Mouse (Mus musculus): ENCODE measurements at regions not wholly inside any gene's neighbourhood (a gene's known extent, or its start where the extent isn't known, plus 50 kb on each side); places are given as distances from the start of the nearest gene placed in this dataset.

DNA sequence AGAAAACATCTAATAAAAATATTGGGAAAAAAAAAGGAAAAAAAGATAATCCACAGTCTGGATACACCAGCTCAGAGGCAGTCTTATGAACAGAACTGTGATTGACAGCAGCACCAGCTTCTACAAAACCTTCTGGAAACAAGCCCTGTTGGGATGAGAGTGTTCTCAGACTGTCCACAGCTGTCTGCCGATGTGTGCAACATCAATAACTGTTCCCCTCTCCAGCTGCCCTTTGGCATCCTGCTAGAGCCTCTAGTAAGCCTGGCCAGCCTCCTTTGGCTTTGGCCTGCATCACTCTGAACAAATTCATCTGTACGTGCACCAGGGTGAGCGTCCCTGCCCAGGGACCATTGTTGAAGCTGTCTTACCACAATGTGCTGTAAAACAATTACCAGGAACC, 137.0 kb upstream of the Irs2 start:
- DNase-seq (ENCODE audit: low spot score), result no peak

DNA sequence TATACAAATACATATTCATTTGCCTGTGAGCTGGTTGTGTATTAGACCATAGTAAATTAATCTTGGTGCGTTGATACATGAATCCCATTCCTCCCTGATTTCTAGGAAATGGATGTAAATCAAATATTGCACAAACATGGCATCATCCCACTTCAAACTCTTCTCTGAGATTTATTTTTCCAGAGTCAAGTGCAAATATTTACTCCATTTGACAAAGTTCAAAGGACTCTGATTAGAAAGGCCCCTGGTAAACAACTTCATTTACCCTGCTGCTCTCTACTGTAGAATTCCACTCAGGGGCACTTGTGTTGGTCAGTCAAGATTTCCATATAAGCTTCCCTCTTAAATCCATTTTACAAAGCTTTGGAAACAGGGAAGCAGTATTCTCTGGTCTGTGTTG, 132.3 kb upstream of the Irs2 start:
- DNase-seq (ENCODE audit: low spot score), result no peak

DNA sequence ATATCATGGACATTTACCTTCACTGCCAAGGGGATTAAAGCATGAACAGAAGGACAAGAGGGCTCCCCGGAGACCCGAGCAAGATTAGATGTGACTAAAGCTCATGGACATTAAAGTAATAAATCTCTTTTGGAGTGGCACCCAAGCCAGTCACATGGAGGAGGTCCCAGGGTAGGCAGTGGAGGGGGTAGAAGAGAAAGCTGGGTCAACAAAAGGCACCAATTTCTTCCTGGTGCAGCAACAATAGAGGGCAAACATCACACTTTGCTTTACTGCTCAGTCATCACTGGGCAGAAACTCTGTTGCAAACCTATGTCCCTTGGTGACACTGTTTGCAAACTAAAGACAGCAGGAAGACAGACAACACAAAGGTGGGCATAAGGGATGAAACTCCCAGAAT, 131.0 kb upstream of the Irs2 start:
- DNase-seq (ENCODE audit: low spot score), result no peak

DNA sequence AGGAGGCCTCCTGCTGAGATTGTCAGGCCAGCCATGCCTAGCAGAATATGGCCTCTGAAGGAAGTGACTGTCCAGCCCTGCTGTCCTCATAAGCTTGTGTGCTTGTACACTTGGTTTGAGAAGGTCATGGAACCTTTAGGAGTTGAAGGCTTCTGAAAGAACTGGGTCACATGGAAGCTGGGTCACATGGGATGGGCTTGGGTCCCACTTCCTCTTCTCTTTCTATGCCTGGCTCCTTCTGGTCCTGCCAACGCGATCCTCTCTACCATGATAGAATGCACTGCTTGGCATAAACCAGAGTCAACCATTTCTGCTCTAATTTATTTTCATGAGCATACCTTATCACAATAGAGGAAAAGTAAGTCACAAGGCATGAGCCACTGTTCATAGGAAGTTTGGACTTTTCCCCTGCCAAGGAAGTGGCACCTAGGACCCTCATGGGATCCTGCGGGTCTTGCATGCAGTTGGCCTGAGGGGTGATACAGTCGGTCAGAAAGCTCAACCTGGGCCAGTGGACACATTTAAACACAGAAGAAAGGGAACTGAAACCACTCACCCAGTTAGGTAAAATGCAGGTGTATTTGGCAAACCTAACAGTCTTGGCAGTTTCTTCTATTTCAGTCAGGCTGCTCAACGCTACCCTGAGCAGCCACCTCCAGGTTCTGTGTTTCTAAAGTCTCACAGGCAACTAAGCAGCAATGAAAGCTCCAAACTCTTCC, 130.2 kb upstream of the Irs2 start:
- DNase-seq (ENCODE audit: low spot score), result no peak

DNA sequence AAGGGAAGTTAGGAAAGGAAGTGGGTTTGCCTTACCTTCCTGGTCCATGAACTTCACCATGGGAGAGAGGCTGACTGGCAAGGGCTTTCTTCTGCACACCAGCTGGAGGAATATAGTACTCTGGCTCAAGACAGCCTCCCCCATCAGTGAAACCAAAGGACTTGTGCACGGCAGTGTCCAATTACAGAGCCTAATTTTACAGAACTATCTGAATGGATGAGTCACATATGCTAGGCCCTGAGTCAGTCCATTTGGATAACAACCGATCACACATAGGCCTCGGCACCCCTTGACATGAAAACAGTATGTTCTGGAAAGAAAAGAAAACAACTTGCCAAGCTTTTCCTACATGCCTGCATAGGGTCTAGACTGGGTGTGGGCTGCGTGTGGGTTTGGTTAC, 128.3 kb upstream of the Irs2 start:
- DNase-seq (ENCODE audit: low spot score), result no peak

DNA sequence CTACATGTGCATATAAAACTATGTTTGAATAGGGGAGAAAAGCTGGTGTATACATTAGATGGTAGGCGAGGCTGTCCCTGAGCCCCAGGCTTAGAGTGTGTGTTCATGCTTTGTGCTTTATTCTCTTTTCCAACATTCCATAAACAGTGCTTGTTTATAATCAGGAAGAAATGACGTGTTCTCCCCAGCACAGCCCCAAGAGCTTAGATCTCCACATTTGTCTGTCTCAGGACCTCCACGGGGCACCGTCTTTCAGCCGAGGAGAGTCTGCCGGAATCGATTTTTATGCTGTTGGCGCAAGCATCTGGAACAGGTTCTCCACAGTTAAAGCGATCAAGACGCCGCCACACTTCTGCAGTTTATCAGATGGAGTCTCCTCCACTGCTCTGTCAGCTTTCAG, 126.9 kb upstream of the Irs2 start:
- no peak for DNase-seq (ENCODE audit: low spot score)

DNA sequence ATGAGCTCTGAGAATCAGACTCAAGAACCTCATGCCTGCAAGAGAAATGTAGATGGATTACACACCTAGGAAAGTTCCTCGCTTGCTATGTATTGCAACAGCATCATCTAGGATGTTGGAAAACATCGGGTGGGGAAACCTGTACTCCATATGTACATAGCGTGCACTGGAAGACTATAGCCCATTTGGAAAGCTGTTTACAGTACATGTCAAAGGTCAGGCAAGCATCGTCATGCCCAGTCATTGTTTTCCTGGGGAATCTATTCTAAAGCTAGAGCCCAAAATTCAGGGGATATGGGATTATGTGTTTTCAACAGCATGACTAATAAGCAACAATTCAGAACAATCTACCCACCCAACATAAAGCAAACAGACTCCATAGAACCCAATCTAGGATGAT, 126.3 kb upstream of the Irs2 start:
- DNase-seq (ENCODE audit: low spot score), result no peak

DNA sequence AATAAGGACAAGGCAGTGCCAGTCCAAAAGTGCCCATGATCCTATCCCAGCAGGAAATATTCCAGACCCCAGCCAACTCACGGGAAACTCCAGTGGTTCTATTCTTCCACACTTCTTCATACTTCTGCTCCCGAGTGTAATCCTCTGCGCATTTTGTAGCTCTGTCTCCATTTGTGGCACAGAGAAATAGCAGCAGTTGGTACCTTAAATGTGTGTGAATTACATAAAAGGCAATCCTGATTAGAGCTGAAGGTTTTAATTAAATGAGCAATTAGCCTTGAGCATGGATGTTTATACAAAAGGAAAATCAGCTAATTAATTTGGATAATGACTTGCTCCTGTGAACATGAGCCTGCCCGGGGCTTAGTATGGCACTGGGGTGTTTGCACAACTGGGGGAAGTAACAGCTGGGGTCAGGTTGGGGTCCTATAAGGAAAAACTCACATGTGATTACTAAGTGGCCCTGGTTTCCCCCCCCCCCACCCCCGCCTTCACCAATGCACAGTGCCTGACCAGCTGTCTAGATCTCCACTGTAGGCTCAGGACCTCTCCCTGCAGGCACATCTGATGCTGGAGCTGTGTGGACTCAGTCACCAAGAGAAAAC, 110.9 kb upstream of the Irs2 start:
- DNase-seq (ENCODE audit: low spot score), result no peak

DNA sequence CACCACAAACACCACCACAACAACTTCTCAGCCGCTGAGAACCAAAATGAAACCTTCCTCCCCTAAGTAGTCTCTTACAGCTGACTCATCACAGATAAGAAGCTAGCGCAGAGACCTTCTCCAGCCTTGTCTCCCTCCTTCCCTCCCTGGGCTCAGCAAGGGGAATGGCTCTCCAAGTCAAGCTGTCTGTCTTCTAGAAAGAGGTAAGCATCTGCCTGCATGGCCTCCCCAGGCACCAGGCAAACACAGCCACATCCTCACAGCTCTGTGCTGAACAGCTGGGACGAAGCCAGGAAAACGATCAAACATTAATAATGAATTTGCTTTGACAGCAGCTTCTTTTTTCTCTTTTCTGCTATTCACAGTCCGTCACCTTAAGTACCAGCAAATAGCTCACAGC, 108.3 kb upstream of the Irs2 start:
- no peak for DNase-seq (ENCODE audit: low spot score)

DNA sequence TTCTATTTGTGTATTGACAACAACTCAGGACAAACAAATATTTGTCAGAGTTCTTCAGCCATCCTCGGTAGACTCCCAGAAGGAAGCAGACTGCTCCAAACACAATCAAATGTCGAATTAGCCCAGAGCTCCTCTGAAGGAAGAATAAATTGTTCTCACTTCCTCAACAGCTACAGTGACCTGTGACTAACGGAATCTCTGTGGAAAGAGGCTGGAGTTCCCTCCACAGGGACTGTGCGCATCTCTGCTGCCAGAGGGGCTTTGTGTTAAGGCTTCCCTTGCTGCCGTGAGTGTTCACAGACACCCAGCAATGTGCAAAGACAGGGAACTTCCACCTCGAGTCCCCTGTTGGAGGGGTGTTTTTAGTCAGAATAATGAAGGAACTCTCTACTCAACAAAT, 107.0 kb upstream of the Irs2 start:
- DNase-seq (ENCODE audit: low spot score), result no peak

DNA sequence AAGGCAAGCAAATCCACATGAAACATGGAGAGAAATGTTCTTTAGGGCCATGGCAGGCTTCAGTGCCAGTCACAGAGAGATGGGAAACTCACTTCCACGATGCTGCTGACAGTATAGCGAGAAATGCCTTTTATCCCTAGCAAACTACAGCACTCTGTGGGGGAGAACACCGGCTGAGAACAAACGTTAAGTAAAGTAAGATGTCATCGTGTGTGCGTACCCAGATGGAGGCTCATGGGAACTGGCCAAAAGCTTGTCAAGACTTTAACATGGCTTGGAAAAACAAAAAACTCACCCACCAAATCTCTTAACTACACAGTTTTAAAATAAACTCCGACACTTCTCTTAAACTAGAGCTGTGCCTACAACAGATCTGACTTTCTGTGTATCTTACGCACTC, 106.3 kb upstream of the Irs2 start:
- DNase-seq (ENCODE audit: low spot score), result no peak

DNA sequence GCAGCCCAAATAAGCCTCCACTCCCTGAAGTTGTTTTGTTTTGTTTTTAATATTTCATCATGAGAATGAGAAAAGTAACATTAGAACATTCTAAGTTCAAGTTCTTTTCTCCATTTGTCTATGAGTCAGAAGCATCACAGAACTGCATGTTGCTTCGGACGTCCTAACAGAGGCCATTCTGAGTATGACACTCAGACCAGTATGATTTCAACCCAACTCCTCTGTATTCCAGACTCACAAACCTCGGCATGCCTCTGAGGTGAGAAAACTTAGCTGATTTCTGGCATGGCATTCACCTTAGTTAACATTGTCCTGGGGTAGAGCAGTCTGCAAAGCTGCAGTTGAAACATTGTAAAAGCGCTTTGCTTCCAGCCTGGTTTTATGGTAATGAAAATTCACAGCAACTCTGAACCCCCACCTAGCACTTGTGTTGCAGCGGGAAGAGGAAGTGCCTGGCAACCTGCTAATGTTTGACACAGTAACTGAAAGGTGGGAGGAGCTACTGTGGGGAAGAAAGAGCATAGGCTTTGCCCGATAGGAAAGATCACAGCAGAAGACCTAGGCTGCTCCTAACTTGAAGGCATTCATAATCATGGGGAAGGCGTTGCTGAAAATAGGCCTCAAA, 104.8 kb upstream of the Irs2 start:
- DNase-seq (ENCODE audit: low spot score), result no peak

DNA sequence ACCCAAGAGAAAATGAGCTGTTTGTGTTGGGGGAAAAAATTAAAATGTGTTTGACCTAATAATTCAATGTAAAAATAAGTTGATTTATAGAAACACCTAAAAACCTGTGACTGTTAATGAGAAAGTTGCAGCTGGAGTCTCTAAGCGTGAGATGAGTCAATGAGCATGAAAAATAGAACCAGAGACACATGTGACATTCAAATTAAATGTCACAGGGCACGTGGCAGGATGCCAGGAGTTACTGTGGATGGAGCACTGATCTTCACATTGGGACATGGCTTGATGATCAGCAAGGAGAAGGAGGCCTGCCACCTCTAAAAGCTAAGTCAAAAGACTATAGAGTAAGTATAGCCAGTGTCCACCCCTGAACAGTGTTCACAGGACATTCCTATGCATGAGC, 103.7 kb upstream of the Irs2 start:
- no peak for DNase-seq (ENCODE audit: low spot score)

DNA sequence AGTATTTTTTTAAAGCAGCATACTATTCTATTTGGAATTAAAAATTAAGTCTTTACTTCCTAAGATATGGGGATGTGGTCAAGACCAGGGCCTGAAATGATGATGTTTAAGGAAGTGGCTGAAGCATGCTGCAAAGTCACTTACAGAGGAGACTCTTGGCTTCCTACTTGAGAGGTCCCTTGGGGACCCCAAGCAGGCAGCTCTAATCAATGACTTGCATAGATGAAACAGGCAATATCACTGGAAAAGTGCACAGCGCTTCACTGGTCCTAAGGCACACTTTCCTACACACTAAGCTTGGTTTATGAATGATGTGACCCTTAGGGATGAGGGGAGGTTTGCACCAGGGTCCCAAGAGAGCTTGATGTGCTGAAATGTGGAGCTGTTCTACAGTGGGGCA, 99.2 kb upstream of the Irs2 start:
- no peak for DNase-seq (ENCODE audit: low spot score)

DNA sequence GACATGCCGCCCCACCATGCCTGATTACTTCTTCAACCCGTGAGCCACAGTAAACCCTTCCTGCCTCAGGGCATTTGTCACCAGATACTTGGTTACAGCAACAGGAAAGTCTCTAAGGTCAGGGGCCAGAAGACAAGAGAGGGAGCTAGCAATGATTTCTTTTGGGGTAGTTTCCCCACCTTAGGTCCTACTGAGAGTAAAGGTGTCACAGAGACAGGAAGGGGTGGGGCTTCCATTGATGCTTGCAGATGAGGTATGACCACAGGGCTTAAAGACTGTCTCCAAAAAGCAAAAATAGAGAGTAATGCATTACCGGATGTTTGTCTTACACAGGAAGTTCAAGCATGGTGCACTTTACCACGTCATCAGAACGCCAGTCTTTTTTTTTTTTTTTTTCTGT, 98.8 kb upstream of the Irs2 start:
- DNase-seq (ENCODE audit: low spot score), result no peak

DNA sequence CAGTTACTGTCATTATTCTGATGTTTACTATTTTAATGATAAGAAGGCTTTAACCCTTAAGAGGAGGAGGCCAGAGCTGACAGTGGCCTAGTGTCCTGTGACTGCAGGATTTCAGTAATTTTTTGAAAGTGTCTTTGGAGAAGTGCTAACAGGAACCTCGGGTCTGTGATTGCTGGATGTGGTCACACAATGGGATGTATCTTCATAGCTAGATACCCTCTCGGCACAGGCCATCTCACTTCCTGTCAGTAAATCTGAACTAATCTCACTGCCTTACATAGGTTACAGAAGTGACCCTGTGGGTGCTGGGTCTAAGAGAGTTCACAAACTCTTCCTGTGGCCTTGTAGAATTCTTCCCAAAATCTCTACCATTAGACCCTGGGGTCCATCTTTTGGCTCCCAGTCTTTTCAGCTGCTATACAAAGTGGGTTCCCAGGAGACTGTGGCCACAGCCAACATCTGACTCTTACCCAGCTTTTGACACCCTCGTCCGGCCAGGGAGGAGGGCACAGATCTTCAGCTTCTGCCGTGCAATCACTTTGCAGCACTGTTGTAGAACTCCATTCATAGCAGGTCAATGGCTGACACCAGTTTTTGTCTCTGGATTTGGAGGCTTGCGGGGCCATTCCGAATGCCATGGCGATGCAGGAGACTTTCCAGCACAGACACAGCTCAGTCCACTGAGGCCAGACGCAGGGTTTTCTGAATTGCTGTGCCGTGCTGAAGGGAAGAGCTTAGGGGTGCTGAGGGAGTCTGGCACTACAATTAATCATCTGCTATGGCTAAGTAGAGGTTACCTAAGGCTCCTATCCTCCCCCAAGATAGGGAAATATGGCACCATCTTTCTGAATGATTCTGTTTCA, 95.7 kb upstream of the Irs2 start:
- DNase-seq (ENCODE audit: low spot score), result no peak

DNA sequence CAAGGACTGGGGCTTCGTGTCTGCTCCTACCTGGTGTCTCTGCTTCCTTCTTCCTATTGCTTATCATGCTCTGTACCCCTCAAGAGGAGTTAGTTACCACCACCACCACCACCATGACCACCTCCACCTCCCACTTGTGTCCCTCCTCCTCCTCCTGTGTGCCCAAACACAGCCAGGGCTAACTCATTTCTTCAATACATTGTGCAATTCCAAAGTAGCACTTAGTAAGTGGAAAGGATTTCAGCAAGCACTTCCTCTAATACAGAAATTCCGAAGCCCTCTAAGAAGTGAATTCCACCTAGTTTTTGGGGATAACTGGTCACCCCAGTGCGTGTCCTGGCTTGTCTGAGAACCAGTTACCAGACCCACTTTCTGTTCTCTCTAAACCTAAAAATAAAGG, 92.1 kb upstream of the Irs2 start:
- no peak for DNase-seq (ENCODE audit: low spot score)

DNA sequence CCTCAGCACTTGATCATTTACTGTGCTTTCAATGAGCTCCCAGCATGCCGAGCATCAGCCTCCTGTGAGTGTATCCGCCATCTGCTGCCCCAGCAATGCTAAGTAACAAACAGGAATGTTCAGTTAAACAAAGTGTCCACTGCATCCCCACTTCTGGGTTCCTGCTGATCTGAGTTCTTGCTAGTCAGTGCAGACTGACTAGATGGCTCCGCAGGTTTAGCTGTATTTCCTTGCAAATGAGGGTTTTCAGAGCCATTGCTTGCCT, 91.3 kb upstream of the Irs2 start:
- DNase-seq (ENCODE audit: low spot score), result no peak

DNA sequence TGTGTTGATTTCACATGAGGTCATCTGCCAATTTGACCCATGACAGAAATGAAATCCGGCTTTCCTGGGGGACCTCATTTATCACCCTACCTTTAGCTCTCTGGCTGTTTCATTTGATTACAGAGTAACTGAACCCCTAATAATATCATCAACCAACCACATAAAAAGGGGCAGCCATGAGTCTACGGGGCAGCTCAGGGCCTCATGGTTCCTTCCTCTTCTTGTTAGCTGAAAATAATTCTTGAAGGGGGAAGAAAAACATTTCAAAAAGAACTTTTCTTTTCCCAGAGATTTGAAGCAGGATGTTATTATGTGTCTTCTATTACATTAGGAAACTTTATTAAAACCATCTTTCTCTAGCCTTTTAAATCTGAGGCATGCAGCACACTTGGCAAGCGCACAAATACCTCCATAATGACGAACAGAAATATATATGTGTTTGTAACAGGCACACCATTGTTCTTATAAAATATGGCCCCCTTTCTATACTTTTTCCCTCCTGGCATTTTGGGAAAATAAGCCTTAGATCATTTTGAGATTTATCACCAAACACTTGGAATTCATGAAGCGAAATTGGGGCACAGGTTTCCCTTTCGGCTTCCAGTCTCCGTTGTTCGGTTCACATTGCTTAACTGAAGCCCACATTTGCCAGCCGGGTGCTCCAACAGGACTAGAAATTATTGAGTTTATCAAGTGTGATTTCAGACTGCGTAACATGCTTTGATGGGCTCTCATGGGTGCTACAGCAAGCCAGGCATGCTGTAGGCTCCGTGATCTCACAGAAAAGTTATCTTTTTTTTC, 90.7 kb upstream of the Irs2 start:
- DNase-seq (ENCODE audit: low spot score), result no peak

DNA sequence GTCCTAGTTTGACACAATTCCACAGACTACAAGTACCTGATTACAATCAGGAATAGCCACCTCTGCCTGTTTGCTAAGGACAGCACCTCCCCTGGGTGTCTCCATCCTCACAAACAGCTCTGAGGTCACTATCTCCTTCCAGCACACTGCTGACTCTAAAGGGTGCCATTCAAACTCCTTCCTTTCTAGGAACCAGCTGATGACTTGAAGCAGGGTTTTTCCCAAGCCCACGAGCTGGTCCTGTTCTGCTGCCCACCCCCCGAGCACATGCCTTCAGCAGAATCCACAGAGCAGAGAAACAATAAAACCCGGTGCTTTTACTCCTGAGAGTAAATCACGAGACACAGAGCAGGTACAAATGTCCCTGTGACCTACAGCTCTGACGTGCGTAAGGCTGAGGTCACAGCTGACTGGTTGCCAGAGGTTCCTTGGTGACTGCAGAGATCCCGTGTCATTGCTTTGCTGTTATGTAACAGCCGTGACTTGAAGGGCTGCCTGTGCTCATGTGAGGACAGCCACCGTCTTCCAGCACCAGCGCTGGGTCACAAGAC, 90.0 kb upstream of the Irs2 start:
- no peak for DNase-seq (ENCODE audit: low spot score)

DNA sequence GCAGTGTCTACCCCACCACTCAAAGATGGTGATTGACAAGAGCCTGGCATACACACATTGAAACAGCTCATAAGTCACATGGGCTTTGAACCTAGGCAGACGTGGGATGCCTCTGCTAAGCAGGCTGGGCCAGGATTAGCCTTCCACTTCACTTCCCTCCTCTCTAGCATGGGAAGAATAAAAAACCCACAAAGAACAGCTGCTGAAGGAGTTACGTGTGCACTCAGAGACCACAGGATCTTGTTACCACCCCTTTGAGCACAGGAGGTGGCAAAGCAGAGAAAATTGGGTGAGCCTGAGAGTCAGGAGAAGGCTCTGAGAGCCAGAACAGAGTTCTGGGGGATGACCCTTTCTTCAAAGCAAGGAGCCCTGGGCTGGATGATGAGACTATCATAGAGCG, 89.6 kb upstream of the Irs2 start:
- no peak for DNase-seq (ENCODE audit: low spot score)

DNA sequence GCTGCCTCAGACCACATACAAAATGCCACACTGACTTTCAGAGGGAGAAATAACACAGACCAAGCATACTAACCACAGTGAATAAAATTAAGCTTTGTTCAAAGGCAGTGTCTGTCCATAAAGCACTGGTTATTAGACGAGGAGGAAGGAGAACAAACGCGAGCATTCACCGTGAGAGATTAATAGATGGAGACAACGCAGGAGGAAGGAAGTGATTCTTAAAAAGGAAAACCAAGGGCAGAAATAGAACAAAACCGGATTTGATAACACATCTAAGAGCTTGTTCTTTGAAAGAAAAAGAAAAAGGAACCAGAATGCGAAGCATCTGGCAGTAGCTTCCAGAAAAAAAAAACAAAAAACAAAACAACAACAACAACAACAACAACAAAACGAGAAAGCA, 86.3 kb upstream of the Irs2 start:
- DNase-seq (ENCODE audit: low spot score), result no peak
